Mouse (Mus musculus) mammary gland, adult 2 months (tissue): ENCODE results near the gene Olfr1122. TPM values are rescaled to one million over a fixed set of nuclear protein-coding genes. Genes with fewer than 3 reads are reported as not detected.

Source experiments
- polyA plus RNA-seq: library from polyadenylated mRNA; depleted of rRNA; stranded (reverse); fragments of >200 nt; gene quantifications from 2 replicates; pipeline ENCODE4 v1.2.3, GENCODE M21; 2012; ENCODE audit warnings: low replicate concordance; rRNA removed

Gene Olfr1122
- not detected in 2 replicates for polyA plus RNA-seq

GRCm38 (mm10) chr2:87385549-87385948 is at the start of gene Olfr1122:
Gene Olfr1122 (plus strand): TSS chr2:87385849.

GRCm38 (mm10) chr2:87354515-87354914 is 31.1 kb upstream of the Olfr1122 start, which contains the start of gene Olfr1120:
Gene Olfr1120 (plus strand): TSS chr2:87354815.

GRCm38 (mm10) chr2:87369595-87369994 is 16.1 kb upstream of the Olfr1122 start, which contains the start of gene Olfr1121:
Gene Olfr1121 (plus strand): TSS chr2:87369895.

GRCm38 (mm10) chr2:87416335-87416734 is 30.7 kb downstream of the Olfr1122 start, which contains the start of gene Olfr1123:
Gene Olfr1123 (plus strand): TSS chr2:87416635.

GRCm38 (mm10) chr2:87429975-87430374 is 44.3 kb downstream of the Olfr1122 start, which contains the start of gene Olfr1124:
Gene Olfr1124 (plus strand): TSS chr2:87430275.

Other genes with a start within 250 kb of the Olfr1122 start
- gene Olfr1110, start 245.5 kb upstream of the Olfr1122 start, polyA plus RNA-seq: not detected in 2 replicates
- not detected in 2 replicates for gene Olfr1111, start 233.2 kb upstream of the Olfr1122 start, polyA plus RNA-seq
- gene Olfr1112, start 198.1 kb upstream of the Olfr1122 start, polyA plus RNA-seq: not detected in 2 replicates
- not detected in 2 replicates for gene Olfr1113, start 176.9 kb upstream of the Olfr1122 start, polyA plus RNA-seq
- not detected in 2 replicates for gene Olfr1115, start 137.8 kb upstream of the Olfr1122 start, polyA plus RNA-seq
- gene Olfr1116, start 118.3 kb upstream of the Olfr1122 start, polyA plus RNA-seq: not detected in 2 replicates
- gene Olfr1118, start 78.3 kb upstream of the Olfr1122 start, polyA plus RNA-seq: not detected in 2 replicates
- not detected in 2 replicates for gene Olfr1120, start 31.0 kb upstream of the Olfr1122 start, polyA plus RNA-seq
- gene Olfr1121, start 16.0 kb upstream of the Olfr1122 start, polyA plus RNA-seq: not detected in 2 replicates
- gene Olfr1123, start 30.8 kb downstream of the Olfr1122 start, polyA plus RNA-seq: not detected in 2 replicates
- not detected in 2 replicates for gene Olfr1124, start 44.4 kb downstream of the Olfr1122 start, polyA plus RNA-seq
- gene Olfr1126, start 68.1 kb downstream of the Olfr1122 start, polyA plus RNA-seq: not detected in 2 replicates
- not detected in 2 replicates for gene Pramel7, start 111.2 kb downstream of the Olfr1122 start, polyA plus RNA-seq
- gene Pramel6, start 120.7 kb downstream of the Olfr1122 start, polyA plus RNA-seq: not detected in 2 replicates
- gene Olfr153, start 145.9 kb downstream of the Olfr1122 start, polyA plus RNA-seq: not detected in 2 replicates
- gene Olfr1128, start 159.7 kb downstream of the Olfr1122 start, polyA plus RNA-seq: not detected in 2 replicates
- not detected in 2 replicates for gene Olfr1129, start 188.1 kb downstream of the Olfr1122 start, polyA plus RNA-seq
- gene Olfr1130, start 220.4 kb downstream of the Olfr1122 start, polyA plus RNA-seq: not detected in 2 replicates
- gene Olfr1131, start 241.3 kb downstream of the Olfr1122 start, polyA plus RNA-seq: not detected in 2 replicates